Mouse (Mus musculus): ENCODE results near the gene Cdh23.

Gene Cdh23

DNA sequence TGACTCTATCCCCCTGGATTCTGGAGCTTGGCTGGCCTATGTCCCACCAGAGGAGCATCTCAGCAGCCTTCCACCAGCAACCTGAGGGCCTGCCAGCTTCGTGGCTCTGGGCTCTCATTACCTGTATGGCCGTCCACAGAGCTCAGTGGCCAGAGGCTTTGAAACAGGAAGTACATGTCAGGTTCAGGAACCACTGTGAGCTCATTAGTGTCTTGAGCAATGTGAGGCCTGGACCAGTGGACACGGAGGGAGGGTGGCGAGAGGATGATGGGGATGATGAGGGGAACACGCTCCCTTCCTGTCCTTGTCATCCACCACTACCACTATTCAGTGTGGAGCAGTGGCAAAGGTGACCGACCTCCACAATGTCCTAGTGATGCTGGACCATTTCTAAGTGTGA, 326.9 kb downstream of the Cdh23 start:
- in situ Hi-C loops (cut with MboI) = no loop called here

- in situ Hi-C loops (cut with MboI) = no loop called here
Measured at GRCm38 (mm10) chr10:60367904-60368303, 328.4 kb downstream of the Cdh23 start.

DNA sequence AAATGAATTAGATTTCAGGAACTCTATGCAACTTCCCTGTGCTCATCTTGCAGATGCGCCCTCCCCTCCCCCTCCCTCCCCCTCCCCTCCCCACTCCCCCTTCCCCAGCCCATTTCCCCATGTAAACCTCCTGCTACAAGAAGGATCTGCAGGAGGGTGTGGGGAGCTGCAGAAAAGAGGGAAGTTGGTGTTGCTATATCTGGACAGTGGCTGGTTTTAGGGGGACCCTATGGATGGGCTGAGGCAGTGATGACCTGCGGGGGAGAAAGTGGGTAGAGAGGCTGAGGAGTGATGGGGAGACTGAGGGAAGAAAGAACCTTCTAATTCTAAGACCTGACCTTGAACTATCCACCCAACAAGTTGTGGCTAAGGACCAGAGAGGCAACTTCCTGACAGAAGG, 329.1 kb downstream of the Cdh23 start:
- in situ Hi-C loops (cut with MboI) = no loop called here

- in situ Hi-C loops (cut with MboI) = no loop called here
Measured at GRCm38 (mm10) chr10:60363426-60363825, 332.9 kb downstream of the Cdh23 start.

- in situ Hi-C loops (cut with MboI) = no loop called here
Measured at GRCm38 (mm10) chr10:60362310-60362628, 334.0 kb downstream of the Cdh23 start.

- in situ Hi-C loops (cut with MboI) = no loop called here
Measured at GRCm38 (mm10) chr10:60361615-60362309, 334.5 kb downstream of the Cdh23 start.

DNA sequence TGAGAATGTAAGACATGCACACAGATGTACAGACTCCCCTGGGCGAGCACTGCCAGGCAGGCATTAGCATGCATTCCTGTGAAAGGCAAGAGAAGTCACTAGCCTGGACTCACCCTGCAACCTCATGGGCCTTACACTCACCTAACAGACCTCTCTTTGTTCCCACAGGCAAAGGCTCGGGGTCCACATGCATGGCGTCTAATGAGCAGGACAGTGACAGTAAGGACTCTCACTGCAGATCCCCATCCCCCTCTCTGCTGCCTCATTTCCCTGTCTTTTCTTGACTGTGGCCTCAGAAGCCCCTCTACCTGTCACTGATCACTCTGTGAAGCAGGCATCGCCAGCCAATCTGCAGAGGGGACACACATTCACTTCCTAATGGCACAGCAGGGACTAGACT, 337.5 kb downstream of the Cdh23 start:
- in situ Hi-C loops (cut with MboI) = no loop called here

DNA sequence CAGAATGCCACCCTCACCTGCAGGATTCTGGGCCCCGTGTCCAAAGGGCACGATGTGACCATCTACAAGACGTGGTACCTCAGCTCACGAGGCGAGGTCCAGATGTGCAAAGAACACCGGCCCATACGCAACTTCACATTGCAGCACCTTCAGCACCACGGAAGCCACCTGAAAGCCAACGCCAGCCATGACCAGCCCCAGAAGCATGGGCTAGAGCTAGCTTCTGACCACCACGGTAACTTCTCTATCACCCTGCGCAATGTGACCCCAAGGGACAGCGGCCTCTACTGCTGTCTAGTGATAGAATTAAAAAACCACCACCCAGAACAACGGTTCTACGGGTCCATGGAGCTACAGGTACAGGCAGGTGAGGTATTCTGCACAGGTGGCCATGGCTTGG, 338.4 kb downstream of the Cdh23 start:
- in situ Hi-C loops (cut with MboI) = no loop called here

GRCm38 (mm10) chr10:60357441-60357840, 338.8 kb downstream of the Cdh23 start:
- in situ Hi-C loops (cut with MboI) = no loop called here

DNA sequence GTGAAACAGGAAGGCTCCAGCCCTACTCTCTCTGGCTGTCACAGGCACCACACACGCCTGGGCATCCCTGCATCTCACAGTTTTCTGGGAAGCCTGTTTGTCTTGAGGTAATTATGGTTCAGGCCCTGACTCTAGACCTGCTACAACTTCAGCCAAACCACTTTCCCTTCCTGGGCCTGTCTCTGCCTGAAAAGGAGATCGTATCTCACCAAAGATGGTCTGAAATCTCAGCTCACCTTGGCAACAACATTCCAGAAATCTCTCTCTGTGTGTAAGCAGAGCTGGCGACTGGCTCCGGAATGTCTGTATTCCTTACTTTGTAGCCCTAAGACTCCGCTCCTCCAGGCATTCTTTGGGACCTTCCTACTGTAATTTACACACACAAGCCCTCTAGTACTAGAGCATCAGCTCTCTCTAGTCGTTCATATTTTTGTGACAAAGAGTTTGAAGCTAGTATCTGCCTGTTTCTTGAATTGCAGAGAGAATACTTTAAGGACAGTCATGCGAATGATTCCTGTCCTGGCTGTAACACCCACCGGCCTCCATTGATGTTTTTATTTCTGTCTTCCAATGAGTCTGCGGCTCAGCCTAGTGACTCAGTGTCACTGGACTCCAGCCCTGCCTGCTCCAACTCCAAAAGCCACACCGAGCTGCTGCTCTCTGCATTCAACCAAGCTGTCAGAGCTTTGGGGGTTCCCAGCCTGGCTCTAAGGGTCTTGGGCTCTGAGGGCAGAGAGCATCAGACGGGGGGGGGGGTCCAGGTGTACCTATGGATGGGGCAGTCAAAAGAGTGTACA, 341.2 kb downstream of the Cdh23 start:
- in situ Hi-C loops (cut with MboI) = no loop called here

DNA sequence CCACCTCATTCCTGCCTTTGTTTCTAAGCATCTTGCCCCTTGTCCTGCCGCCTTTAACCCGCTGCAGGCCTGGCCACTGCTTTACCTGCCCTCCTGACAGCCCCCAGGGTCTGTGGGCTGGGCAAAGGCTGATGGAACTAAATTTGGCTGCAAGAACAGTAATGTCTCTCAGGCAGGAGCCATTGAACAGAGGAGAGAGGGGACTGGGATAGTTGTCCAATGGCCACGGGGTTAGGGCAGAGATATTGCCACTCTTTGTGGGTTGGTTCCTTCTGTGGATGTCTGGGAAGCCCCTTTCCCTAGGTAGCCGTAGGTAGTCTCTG, 342.3 kb downstream of the Cdh23 start:
- in situ Hi-C loops (cut with MboI) = no loop called here

GRCm38 (mm10) chr10:60353241-60354002, 342.9 kb downstream of the Cdh23 start:
- in situ Hi-C loops (cut with MboI) = no loop called here

DNA sequence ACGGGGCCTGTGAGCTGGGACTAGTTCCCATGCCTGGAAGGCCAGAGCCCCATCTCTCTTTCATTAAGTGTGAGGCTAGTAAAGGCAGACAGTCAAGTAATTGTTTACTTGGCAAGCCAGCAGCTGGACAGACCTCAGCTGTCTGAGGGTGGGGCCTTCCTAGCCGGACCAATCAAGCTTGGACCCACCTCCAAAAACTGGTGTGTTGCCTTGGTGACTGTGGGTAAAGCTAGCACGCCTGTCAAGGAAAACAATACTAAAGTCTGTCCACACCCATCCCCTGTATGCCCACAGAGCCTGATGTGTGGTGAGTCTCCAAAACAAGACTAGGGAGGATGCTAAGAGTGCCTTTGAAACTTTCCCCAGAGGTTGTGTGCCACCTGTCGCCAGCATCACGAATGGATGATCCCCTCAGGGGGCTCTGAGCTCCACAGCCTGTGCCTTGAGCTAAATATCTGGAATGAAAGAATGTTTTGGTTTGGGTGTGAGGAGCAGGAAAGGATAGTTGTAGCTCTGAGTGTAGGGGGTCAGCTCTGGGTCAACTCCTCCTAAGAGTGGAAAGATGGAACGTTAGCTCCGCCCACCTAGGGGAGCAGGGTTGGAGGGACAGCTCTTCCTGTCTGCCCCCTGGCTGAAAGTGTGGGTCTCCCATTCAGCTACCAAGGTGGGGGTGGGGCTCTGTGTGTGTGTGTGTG, 344.4 kb downstream of the Cdh23 start:
- in situ Hi-C loops (cut with MboI) = no loop called here

DNA sequence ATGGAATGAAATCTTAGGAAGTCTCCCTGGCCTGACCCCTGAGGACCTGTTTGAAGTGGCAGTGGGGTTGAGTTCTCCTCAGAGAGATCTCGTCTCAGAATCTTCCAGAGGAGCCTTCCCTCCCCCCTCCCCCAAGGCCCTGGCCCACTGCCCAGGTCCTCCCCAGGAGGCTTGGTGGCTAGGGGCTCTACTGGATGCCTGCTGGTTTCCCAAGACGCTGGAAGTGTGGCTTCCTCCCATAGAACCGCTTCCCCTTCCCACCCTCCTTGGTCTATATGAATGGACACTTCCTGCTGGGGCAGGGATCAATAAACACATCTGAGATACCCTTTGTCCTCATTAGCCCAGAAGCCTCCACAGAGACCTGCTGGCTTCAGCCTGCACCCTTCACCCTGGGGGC, 345.0 kb downstream of the Cdh23 start:
- in situ Hi-C loops (cut with MboI) = no loop called here

DNA sequence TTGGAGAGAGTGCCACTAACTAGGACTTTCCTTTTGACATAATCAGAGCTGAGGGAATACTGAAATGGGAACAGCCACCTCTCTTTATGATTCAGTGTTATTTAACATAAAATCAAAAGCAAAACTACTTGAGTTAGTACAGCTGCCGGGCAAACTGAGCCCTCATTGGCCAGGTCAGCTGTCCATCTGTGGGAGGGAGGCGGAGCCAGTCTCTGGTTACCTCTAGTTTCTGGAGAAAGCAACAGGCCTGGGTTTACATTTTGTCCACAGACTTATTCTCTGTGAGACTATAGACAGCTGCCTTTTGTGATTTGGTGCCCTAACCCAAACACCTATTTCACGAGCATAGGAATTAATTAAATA, 345.5 kb downstream of the Cdh23 start:
- in situ Hi-C loops (cut with MboI) = no loop called here

GRCm38 (mm10) chr10:60350077-60350804, 346.0 kb downstream of the Cdh23 start:
- in situ Hi-C loops (cut with MboI) = no loop called here

- in situ Hi-C loops (cut with MboI) = no loop called here
Measured at GRCm38 (mm10) chr10:60349644-60350043, 346.6 kb downstream of the Cdh23 start.

DNA sequence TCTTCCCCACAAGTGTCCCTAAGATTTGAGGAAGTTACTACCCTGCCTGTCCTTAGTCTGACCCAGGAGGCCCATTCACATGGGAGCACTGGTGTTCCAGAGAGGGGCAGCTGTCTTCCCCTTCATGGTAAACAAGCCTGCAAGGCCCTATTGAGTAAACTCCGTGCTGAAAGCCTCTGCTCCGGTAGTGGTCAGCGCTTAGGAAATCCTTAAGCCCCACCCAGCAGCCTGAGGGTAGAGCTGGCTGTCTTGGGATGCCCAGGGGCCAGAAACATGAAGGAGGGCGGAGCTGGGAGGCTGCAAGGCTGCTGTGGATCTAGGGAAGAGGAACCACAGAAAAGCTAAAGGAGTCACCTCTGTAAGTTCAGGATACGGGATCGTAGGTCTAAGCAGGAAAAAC, 347.2 kb downstream of the Cdh23 start:
- in situ Hi-C loops (cut with MboI) = no loop called here

- in situ Hi-C loops (cut with MboI) = no loop called here
Measured at GRCm38 (mm10) chr10:60347768-60348610, 348.3 kb downstream of the Cdh23 start.

- in situ Hi-C loops (cut with MboI) = no loop called here
Measured at GRCm38 (mm10) chr10:60346701-60347405, 349.4 kb downstream of the Cdh23 start, which contains the start of gene Vsir. Gene Vsir (plus strand): TSS chr10:60346851.

All from mature B cell (primary cell).